Mouse (Mus musculus) heart, postnatal 0 days (tissue): ENCODE data around the gene Nepro. TPM values are rescaled to one million over a fixed set of nuclear protein-coding genes. Genes with fewer than 3 reads are reported as not detected.

Source experiments
- ATAC-seq: fragments of 200-750 bp; cut with Nextera tagmentation; 2 replicates; pipeline ENCODE4 v1.8.0; 2017; ENCODE audit warnings: low read depth, moderate number of reproducible peaks, moderate library complexity; ENCODE audit not compliant: insufficient read depth
- DNase-seq: peaks from one replicate; pipeline ENCODE4 v3.0.0-alpha.2; 2016; ENCODE audit warnings: low spot score
- H3K27ac ChIP-seq: fragments of 300-500 bp; sonication (generic); 2 replicates; pipeline ENCODE4 v1.5.1; 2014; ENCODE audit warnings: low read depth, mild to moderate bottlenecking
- H3K27me3 ChIP-seq: fragments of 300-500 bp; sonication (generic); 2 replicates; pipeline ENCODE4 v1.6.1; 2014; ENCODE audit warnings: low read length, mixed read lengths; ENCODE audit not compliant: control insufficient read depth, insufficient read depth
- H3K36me3 ChIP-seq: fragments of 300-500 bp; sonication (generic); replicated peaks from 2 replicates; pipeline ENCODE4 v1.6.1; 2014; ENCODE audit warnings: low read length, mixed read lengths; ENCODE audit not compliant: control insufficient read depth, insufficient read depth
- H3K4me1 ChIP-seq: fragments of 300-500 bp; sonication (generic); 2 replicates; pipeline ENCODE4 v1.6.1; 2014; ENCODE audit warnings: antibody characterized with exemption; ENCODE audit not compliant: control insufficient read depth, insufficient read depth
- H3K4me2 ChIP-seq: fragments of 300-500 bp; sonication (generic); 2 replicates; pipeline ENCODE4 v1.6.1; 2014; ENCODE audit warnings: low read depth, mild to moderate bottlenecking, low read length, moderate library complexity
- H3K4me3 ChIP-seq: fragments of 300-500 bp; sonication (generic); 2 replicates; pipeline ENCODE4 v1.5.1; 2014; ENCODE audit warnings: low read depth, low read length
- H3K9ac ChIP-seq: fragments of 300-500 bp; sonication (generic); replicated peaks from 2 replicates; pipeline ENCODE4 v1.6.1; 2014; ENCODE audit warnings: low read depth, low read length, mixed read lengths
- H3K9me3 ChIP-seq: fragments of 300-500 bp; sonication (generic); replicated peaks from 2 replicates; pipeline ENCODE4 v1.6.1; 2016; ENCODE audit warnings: low read length; ENCODE audit not compliant: control insufficient read depth
- CTCF ChIP-seq: IDR thresholded peaks from 2 replicates; pipeline ENCODE4 v1.5.1; 2016; ENCODE audit warnings: antibody characterized with exemption, control low read depth, low read depth
- EP300 ChIP-seq: IDR thresholded peaks from 2 replicates; pipeline ENCODE4 v1.6.1; 2016; ENCODE audit warnings: antibody characterized with exemption, low read depth
- WGBS: fragments of 180-500 bp; shearing (Covaris S2); extraction: QIAGEN DNeasy Blood & Tissue Kit; methylation state at CpG from one replicate; pipeline ENCODE4 v1.1.7; 2014; 5-methylcytosine and 5-hydroxymethylcytosine counted together
- polyA plus RNA-seq: library from polyadenylated mRNA; unstranded; fragments of >200 nt; fragmentation: Nextera tagmentation; extraction: Ambion mirVana; gene quantifications from 2 replicates; pipeline ENCODE4 v1.2.1, GENCODE M21; 2015
- total RNA-seq: library from RNA; depleted of rRNA; stranded (reverse); fragments of >200 nt; gene quantifications from 2 replicates; pipeline ENCODE4 v1.2.3, GENCODE M21; 2014; ENCODE audit warnings: low replicate concordance; rRNA removed

The Nepro gene
- total RNA-seq: 3.1 and 11.6 TPM in 2 replicates
- 2.0 and 2.3 TPM in 2 replicates for polyA plus RNA-seq

- Histone ChIP-seq H3K4me3 (peak within 1 kb of the TSS; percentile 71), H3K4me1 (peaks cover 13% of the 10 kb centered on the region), H3K27ac (peak within 1 kb of the TSS; percentile 93), H3K36me3 (peaks cover 23% of the 10 kb centered on the region), H3K9ac (peak within 1 kb of the TSS; percentile 69), H3K27me3 (no peaks in the 10 kb centered on the region), H3K9me3 (no peaks in the 10 kb centered on the region), H3K4me2 (peak within 1 kb of the TSS; percentile 77)
- WGBS: under 1% methylated on average over 64 of the region's 64 CpGs
- DNase-seq (peak; percentile 89), ATAC-seq (peak; percentile 98)
- peak; percentile 86 for TF ChIP-seq EP300
- TF ChIP-seq CTCF: no peak
Measured at GRCm38 (mm10) chr16:44724083-44724787, at the start of gene Nepro. TSS of gene Nepro (plus strand) at chr16:44724301.

DNA sequence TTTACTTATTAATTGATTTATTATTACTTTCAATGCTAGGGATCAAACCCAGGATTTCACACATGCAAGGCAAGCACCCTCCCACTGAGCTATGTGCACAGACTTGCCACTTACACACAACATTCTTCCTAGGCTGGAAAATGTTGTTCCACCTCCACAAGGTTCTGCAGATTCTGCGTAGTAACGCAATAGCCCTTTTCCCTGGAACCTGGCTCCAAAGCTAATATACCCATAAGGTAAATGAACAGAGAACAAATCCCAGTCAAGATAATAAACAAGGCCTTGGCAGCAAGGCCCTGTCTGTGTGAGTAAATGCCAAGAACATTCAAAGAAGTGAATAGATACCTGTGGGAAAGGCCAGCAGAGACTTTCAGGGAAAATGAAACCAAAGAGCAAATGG is 47.7 kb upstream of the Nepro start:
- ATAC-seq (no peak), DNase-seq (no peak)
- Histone ChIP-seq H3K36me3 (no peaks in the 10 kb centered on the region), H3K27me3 (no peaks in the 10 kb centered on the region; the same call in 1 of the 2 replicates), H3K4me2 (no peak overlapping the region), H3K9ac (no peak overlapping the region), H3K9me3 (no peaks in the 10 kb centered on the region), H3K27ac (no peak overlapping the region), H3K4me3 (no peak overlapping the region), H3K4me1 (peaks cover 14% of the 10 kb centered on the region)
- TF ChIP-seq EP300 (no peak), CTCF (no peak)
- WGBS: 84% methylated on average over 2 of the region's 2 CpGs

DNA sequence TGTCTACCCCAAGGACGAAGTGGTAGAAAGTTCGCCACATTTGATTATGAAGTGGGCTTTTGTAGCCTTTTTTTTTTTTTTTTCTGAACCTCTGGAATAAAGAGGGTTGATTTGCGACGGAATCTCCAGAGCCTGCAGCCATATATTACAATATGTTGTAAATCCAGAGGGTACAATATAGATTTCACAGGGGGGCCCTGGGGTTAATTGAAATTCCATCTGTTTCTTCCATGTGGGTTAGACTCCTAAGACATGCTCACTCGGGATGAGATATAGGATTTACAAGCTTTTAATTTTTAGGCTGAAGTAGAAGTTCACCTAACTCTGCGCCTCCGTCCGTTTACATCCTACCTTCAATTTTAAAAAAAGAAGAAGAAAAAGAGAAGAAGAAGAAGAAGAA is 45.0 kb upstream of the Nepro start:
- Histone ChIP-seq H3K9me3 (peaks cover 8% of the 10 kb centered on the region), H3K4me1 (peaks cover 6% of the 10 kb centered on the region), H3K36me3 (no peaks in the 10 kb centered on the region), H3K4me2 (no peak overlapping the region), H3K27me3 (no peaks in the 10 kb centered on the region), H3K4me3 (no peak overlapping the region), H3K9ac (no peak overlapping the region), H3K27ac (no peak overlapping the region)
- DNase-seq (no peak), ATAC-seq (no peak)
- TF ChIP-seq EP300 (no peak), CTCF (no peak)
- WGBS: 83% methylated on average over 8 of the region's 8 CpGs

GRCm38 (mm10) chr16:44679503-44679971 is 44.6 kb upstream of the Nepro start:
- DNase-seq (no peak), ATAC-seq (no peak)
- Histone ChIP-seq H3K4me2 (no peak overlapping the region), H3K36me3 (no peaks in the 10 kb centered on the region), H3K27me3 (no peaks in the 10 kb centered on the region), H3K27ac (no peak overlapping the region; the same call in 1 of the 2 replicates), H3K9me3 (peaks cover 8% of the 10 kb centered on the region), H3K9ac (no peak overlapping the region), H3K4me3 (no peak overlapping the region), H3K4me1 (peaks cover 6% of the 10 kb centered on the region)
- 77% methylated on average over 8 of the region's 8 CpGs for WGBS
- TF ChIP-seq CTCF: no peak
- no peak for TF ChIP-seq EP300

GRCm38 (mm10) chr16:44680756-44681498 is 43.2 kb upstream of the Nepro start:
- H3K27me3 ChIP-seq: no peaks in the 10 kb centered on the region
- H3K9me3 ChIP-seq: peaks cover 8% of the 10 kb centered on the region
- H3K27ac ChIP-seq: peak overlapping the region; percentile 82
- no peak overlapping the region for H3K9ac ChIP-seq
- TF ChIP-seq EP300 (no peak), CTCF (no peak)
- 0 out of 2 replicates have a peak overlapping the region, but pooled peaks have one; percentile 18 for H3K4me2 ChIP-seq
- H3K36me3 ChIP-seq: no peaks in the 10 kb centered on the region
- peak; percentile 81 for DNase-seq
- peak; percentile 88 for ATAC-seq
- 23% methylated on average over 9 of the region's 9 CpGs for WGBS
- peaks cover 6% of the 10 kb centered on the region for H3K4me1 ChIP-seq
- H3K4me3 ChIP-seq: no peak overlapping the region
